Mouse (Mus musculus) neural tube, embryonic 14.5 days (tissue): Measurements from ENCODE around the gene Spata31d1b. TPM values are rescaled to one million over a fixed set of nuclear protein-coding genes. Genes with fewer than 3 reads are reported as not detected.
"Not testable (repeated sequence)": the region's sequence is repeated elsewhere in the genome, so short reads cannot be mapped to it uniquely, and the experiment has no call there.

ENCODE experiments used
- ATAC-seq: fragments of 200-750 bp; cut with Nextera tagmentation; 2 replicates; pipeline ENCODE4 v1.8.0; 2017; ENCODE audit warnings: low read depth, mild to moderate bottlenecking, moderate TSS enrichment, moderate library complexity
- H3K27ac ChIP-seq: fragments of 300-500 bp; sonication (generic); 2 replicates; pipeline ENCODE4 v1.5.1; 2014; ENCODE audit warnings: low read depth, mild to moderate bottlenecking, control low read depth, low read length, moderate library complexity, mixed read lengths
- H3K27me3 ChIP-seq: fragments of 300-500 bp; sonication (generic); 2 replicates; pipeline ENCODE4 v1.6.1; 2014; ENCODE audit warnings: low read length; ENCODE audit not compliant: control insufficient read depth, insufficient read depth
- H3K36me3 ChIP-seq: fragments of 300-500 bp; sonication (generic); 2 replicates; pipeline ENCODE4 v1.6.1; 2014; ENCODE audit warnings: low read length, mixed read lengths; ENCODE audit not compliant: control insufficient read depth, insufficient read depth
- H3K4me1 ChIP-seq: fragments of 300-500 bp; sonication (generic); 2 replicates; pipeline ENCODE4 v1.6.1; 2014; ENCODE audit warnings: low read length; ENCODE audit not compliant: control insufficient read depth, insufficient read depth
- H3K4me2 ChIP-seq: fragments of 300-500 bp; sonication (generic); 2 replicates; pipeline ENCODE4 v1.6.1; 2014; ENCODE audit warnings: mild to moderate bottlenecking, low read depth, low read length, control low read depth
- H3K4me3 ChIP-seq: fragments of 300-500 bp; sonication (generic); 2 replicates; pipeline ENCODE4 v1.5.1; 2014; ENCODE audit warnings: low read depth, low read length, control low read depth, mixed read lengths
- H3K9ac ChIP-seq: fragments of 300-500 bp; sonication (generic); replicated peaks from 2 replicates; pipeline ENCODE4 v1.6.1; 2014; ENCODE audit warnings: low read depth, mild to moderate bottlenecking, control low read depth, low read length, mixed read lengths
- H3K9me3 ChIP-seq: fragments of 300-500 bp; sonication (generic); 2 replicates; pipeline ENCODE4 v1.6.1; 2016; ENCODE audit warnings: low read length; ENCODE audit not compliant: control insufficient read depth
- WGBS: fragments of 180-500 bp; shearing (Covaris S2); extraction: QIAGEN DNeasy Blood & Tissue Kit; methylation state at CpG from one replicate; pipeline ENCODE4 v1.1.7; 2014; 5-methylcytosine and 5-hydroxymethylcytosine counted together
- polyA plus RNA-seq: library from polyadenylated mRNA; unstranded; fragments of >200 nt; fragmentation: Nextera tagmentation; extraction: Ambion mirVana; gene quantifications from 2 replicates; pipeline ENCODE4 v1.2.1, GENCODE M21; 2014

Gene Spata31d1b
- polyA plus RNA-seq, 1 experiment from 2014 or later = not detected

- Histone ChIP-seq H3K4me2 (no peak overlapping the region), H3K27me3 (no peaks in the 10 kb centered on the region), H3K4me1 (no peaks in the 10 kb centered on the region), H3K9ac (no peak overlapping the region), H3K36me3 (no peaks in the 10 kb centered on the region), H3K27ac (no peak overlapping the region), H3K9me3 (no peaks in the 10 kb centered on the region), H3K4me3 (no peak overlapping the region)
- WGBS = 61% methylated on average over 12 of the region's 12 CpGs
- no peak for ATAC-seq
Measured at GRCm38 (mm10) chr13:59704562-59704961, 7.5 kb upstream of the Spata31d1b start.

GRCm38 (mm10) chr13:59710230-59710629 is 1.9 kb upstream of the Spata31d1b start, which contains the start of gene Spata31d1a:
TSS of gene Spata31d1a (minus strand) at chr13:59710330.
- Histone ChIP-seq H3K36me3 (no peaks in the 10 kb centered on the region), H3K4me3 (no peak within 1 kb of the TSS), H3K27ac (no peak within 1 kb of the TSS), H3K9ac (no peak within 1 kb of the TSS), H3K27me3 (no peaks in the 10 kb centered on the region), H3K4me2 (no peak within 1 kb of the TSS), H3K9me3 (no peaks in the 10 kb centered on the region), H3K4me1 (no peaks in the 10 kb centered on the region)
- ATAC-seq = no peak
- WGBS = 90% methylated on average over 15 of the region's 15 CpGs

- 52% methylated on average over 3 of the region's 3 CpGs for WGBS
- H3K4me2 ChIP-seq = no peak overlapping the region
- ATAC-seq = no peak
Measured at GRCm38 (mm10) chr13:59713710-59714109, 1.6 kb downstream of the Spata31d1b start.

GRCm38 (mm10) chr13:59718857-59719440 is 6.9 kb downstream of the Spata31d1b start:
- 38% methylated on average over 6 of the region's 6 CpGs for WGBS
- not testable (repeated sequence) for ATAC-seq, H3K27me3 ChIP-seq, H3K4me2 ChIP-seq, H3K4me1 ChIP-seq, H3K4me3 ChIP-seq, H3K36me3 ChIP-seq, H3K9ac ChIP-seq, H3K9me3 ChIP-seq, H3K27ac ChIP-seq

More at GRCm38 (mm10) chr13:59713710-59714109, 1.6 kb downstream of the Spata31d1b start:
- H3K4me1 ChIP-seq = no peaks in the 10 kb centered on the region
- H3K36me3 ChIP-seq = no peaks in the 10 kb centered on the region
- no peaks in the 10 kb centered on the region for H3K9me3 ChIP-seq
- no peak overlapping the region for H3K9ac ChIP-seq
- no peaks in the 10 kb centered on the region for H3K27me3 ChIP-seq
- no peak overlapping the region for H3K4me3 ChIP-seq
- no peak overlapping the region for H3K27ac ChIP-seq

- Histone ChIP-seq H3K27ac (no peak overlapping the region), H3K4me3 (no peak overlapping the region), H3K36me3 (no peaks in the 10 kb centered on the region), H3K4me1 (no peaks in the 10 kb centered on the region), H3K9ac (no peak overlapping the region), H3K27me3 (no peaks in the 10 kb centered on the region), H3K4me2 (no peak overlapping the region), H3K9me3 (no peaks in the 10 kb centered on the region)
- WGBS = 68% methylated on average over 1 of the region's 1 CpGs
- ATAC-seq = no peak
Measured at GRCm38 (mm10) chr13:59719475-59719874, 7.4 kb downstream of the Spata31d1b start.

GRCm38 (mm10) chr13:59722089-59722488 is 10.0 kb downstream of the Spata31d1b start:
- H3K27me3 ChIP-seq, H3K4me2 ChIP-seq, H3K9ac ChIP-seq, H3K4me1 ChIP-seq, H3K27ac ChIP-seq, H3K4me3 ChIP-seq, H3K9me3 ChIP-seq, ATAC-seq, H3K36me3 ChIP-seq: not testable (repeated sequence)
- 84% methylated on average over 1 of the region's 1 CpGs for WGBS

- WGBS = 25% methylated on average over 29 of the region's 29 CpGs
Measured at GRCm38 (mm10) chr13:59726139-59726867, 14.2 kb downstream of the Spata31d1b start.

GRCm38 (mm10) chr13:59728378-59729093 is 16.5 kb downstream of the Spata31d1b start:
- Histone ChIP-seq H3K4me1 (no peaks in the 10 kb centered on the region), H3K36me3 (no peaks in the 10 kb centered on the region), H3K9me3 (no peaks in the 10 kb centered on the region), H3K9ac (no peak overlapping the region), H3K27ac (no peak overlapping the region), H3K27me3 (no peaks in the 10 kb centered on the region), H3K4me3 (no peak overlapping the region), H3K4me2 (no peak overlapping the region)
- WGBS = 32% methylated on average over 7 of the region's 7 CpGs
- peak; percentile 87 for ATAC-seq

More at GRCm38 (mm10) chr13:59726139-59726867, 14.2 kb downstream of the Spata31d1b start:
- ATAC-seq = no peak
- Histone ChIP-seq H3K4me1 (no peaks in the 10 kb centered on the region), H3K4me2 (peak overlapping the region; percentile 31), H3K27ac (no peak overlapping the region), H3K4me3 (no peak overlapping the region), H3K9ac (no peak overlapping the region), H3K27me3 (no peaks in the 10 kb centered on the region), H3K36me3 (no peaks in the 10 kb centered on the region), H3K9me3 (no peaks in the 10 kb centered on the region)

GRCm38 (mm10) chr13:59731652-59732051 is 19.6 kb downstream of the Spata31d1b start, which contains the start of gene Spata31d1d:
TSS of gene Spata31d1d (minus strand) at chr13:59731752.
- H3K9me3 ChIP-seq = no peaks in the 10 kb centered on the region
- no peaks in the 10 kb centered on the region for H3K4me1 ChIP-seq
- no peak within 1 kb of the TSS for H3K4me3 ChIP-seq
- no peak for ATAC-seq
- no peak within 1 kb of the TSS for H3K4me2 ChIP-seq
- H3K36me3 ChIP-seq = no peaks in the 10 kb centered on the region
- 47% methylated on average over 7 of the region's 7 CpGs for WGBS
- no peak within 1 kb of the TSS for H3K27ac ChIP-seq
- H3K9ac ChIP-seq = no peak within 1 kb of the TSS
- H3K27me3 ChIP-seq = no peaks in the 10 kb centered on the region
